Mouse (Mus musculus): ENCODE results near the gene Lrrtm1.

DNA sequence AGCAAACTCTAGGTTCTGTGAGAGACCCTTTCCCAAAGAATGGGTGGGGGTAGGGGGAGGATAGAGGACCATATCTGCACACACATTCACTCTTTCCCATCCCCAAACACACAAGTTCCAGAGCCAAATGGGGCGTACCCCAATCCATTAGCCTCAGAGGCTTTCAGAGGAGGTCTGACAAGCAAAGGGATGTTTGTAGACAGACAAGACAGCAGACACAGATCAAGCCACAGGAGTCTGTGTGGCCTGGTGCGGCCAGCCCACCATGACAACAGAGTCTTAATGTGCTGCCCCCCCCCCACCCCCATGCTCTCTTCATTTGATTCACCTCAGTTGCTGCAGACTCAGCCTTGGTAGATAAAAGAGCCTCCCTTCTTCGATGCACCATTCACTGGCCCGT lies 27.2 kb upstream of the Lrrtm1 start:
- no peak for TF ChIP-seq ZC3H11A (IDR thresholded peaks at IDR 0.05; ENCODE audit: borderline replicate concordance, low read depth, low read length)
- TF ChIP-seq ZNF384 (IDR thresholded peaks at IDR 0.05; ENCODE audit: low read depth, low read length), result no peak
